9 mouse cellular contexts compared by ENCODE assay signal in the genomic region with DNA sequence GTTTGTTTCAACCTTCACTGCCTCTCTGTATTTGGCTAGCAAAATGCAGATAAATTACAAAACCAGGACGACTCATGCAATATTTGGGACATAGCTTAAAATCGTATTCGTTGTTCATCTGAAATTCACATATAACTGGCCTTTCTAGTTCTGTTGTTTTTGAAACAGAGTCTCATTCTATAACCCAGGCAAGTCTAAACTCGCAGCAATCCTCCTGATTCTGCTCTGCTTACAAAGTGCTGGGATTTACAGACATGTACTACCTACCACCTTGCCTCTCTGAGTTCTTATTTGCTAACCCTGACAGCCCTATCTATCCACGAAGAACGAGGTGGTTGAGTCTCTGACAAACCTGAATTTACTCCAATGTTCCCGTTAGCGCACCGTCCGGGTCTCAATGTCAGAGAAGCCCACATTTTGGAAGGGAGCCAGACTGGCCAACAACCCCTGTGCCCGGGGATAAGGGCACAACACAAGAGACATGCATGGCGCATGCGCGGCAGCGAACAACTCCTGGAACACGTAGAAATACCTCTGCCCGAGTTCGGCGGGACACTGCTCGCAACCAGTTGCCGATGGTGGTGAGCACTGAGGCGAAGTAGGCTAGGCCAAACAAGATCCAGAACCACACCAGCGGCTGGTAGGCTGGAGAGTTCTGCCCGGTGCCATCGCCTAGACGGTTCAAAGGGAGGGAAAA. TPM values are rescaled to one million over a fixed set of nuclear protein-coding genes. Genes with fewer than 3 reads are reported as not detected.
DNase-seq lines count a peak whose midpoint lies in the region; ATAC-seq and TF ChIP-seq lines count a peak whose summit lies in the region.
"Had no signal": no experiment of that assay in that cellular context is flagged by ENCODE, and none has a peak within 500 bp of the region (broad histone marks: within the 10 kb centered on the region; RNA-seq: fewer than 3 reads in every experiment).

No protein-coding gene starts in this region.

- H3K4me1 ChIP-seq in heart, embryonic 10.5 days = peaks cover 41% of the 10 kb centered on the region
- H3K4me1 ChIP-seq in embryonic facial prominence, embryonic 11.5 days (ENCODE audit: control insufficient read depth, insufficient read depth, low read length) = 0 out of 2 replicates have a peak, but pooled peaks cover 4% of the 10 kb centered on the region
- peaks cover 21% of the 10 kb centered on the region for H3K4me1 ChIP-seq in liver, postnatal 0 days (ENCODE audit: insufficient read depth)
- H3K4me1 ChIP-seq in testis, adult 2 months (ENCODE audit: control insufficient read depth, insufficient read depth, low read length) = peaks cover 45% of the 10 kb centered on the region

- no peak overlapping the region for H3K27ac ChIP-seq in heart, embryonic 10.5 days
- no peak overlapping the region for H3K27ac ChIP-seq in embryonic facial prominence, embryonic 11.5 days (replicated peaks; ENCODE audit: low read depth, low read length)
- no peak overlapping the region for H3K27ac ChIP-seq in liver, postnatal 0 days (ENCODE audit: low read depth)
- no peak overlapping the region for H3K27ac ChIP-seq in testis, adult 2 months (ENCODE audit: control insufficient read depth, insufficient read depth, low read depth, low read length)

- H3K36me3 ChIP-seq in heart, embryonic 10.5 days = no peaks in the 10 kb centered on the region
- no peaks in the 10 kb centered on the region for H3K36me3 ChIP-seq in embryonic facial prominence, embryonic 11.5 days (replicated peaks; ENCODE audit: control insufficient read depth, insufficient read depth, low read depth, low read length)
- H3K36me3 ChIP-seq in liver, postnatal 0 days (replicated peaks; ENCODE audit: insufficient read depth, low read length) = no peaks in the 10 kb centered on the region
- no peaks in the 10 kb centered on the region for H3K36me3 ChIP-seq in testis, adult 2 months (ENCODE audit: control insufficient read depth, insufficient read depth, low read length)

- H3K9ac ChIP-seq in embryonic facial prominence, embryonic 11.5 days (replicated peaks; ENCODE audit: low read length) = no peak overlapping the region; the same call in 1 of the 2 replicates
- H3K9ac ChIP-seq in liver, postnatal 0 days (replicated peaks) = no peak overlapping the region

- no peaks in the 10 kb centered on the region for H3K9me3 ChIP-seq in heart, embryonic 10.5 days
- peaks cover 3% of the 10 kb centered on the region; the same call in 1 of the 2 replicates for H3K9me3 ChIP-seq in embryonic facial prominence, embryonic 11.5 days (replicated peaks; ENCODE audit: control insufficient read depth, low read length)
- no peaks in the 10 kb centered on the region for H3K9me3 ChIP-seq in liver, postnatal 0 days (ENCODE audit: low read length)

- H3K4me3 ChIP-seq in heart, embryonic 10.5 days = peak overlapping the region; percentile 35
- peak overlapping the region; percentile 18 for H3K4me3 ChIP-seq in embryonic facial prominence, embryonic 11.5 days (ENCODE audit: low read depth, low read length)
- 0 out of 2 replicates have a peak overlapping the region, but pooled peaks have one; percentile 0 for H3K4me3 ChIP-seq in liver, postnatal 0 days (ENCODE audit: low read depth, low read length)
- peak overlapping the region; percentile 3 for H3K4me3 ChIP-seq in testis, adult 2 months (ENCODE audit: control insufficient read depth, low read depth, low read length)

- 15% methylated on average over 26 of the region's 26 CpGs for WGBS in heart, embryonic 10.5 days
- 11% methylated on average over 26 of the region's 26 CpGs for WGBS in embryonic facial prominence, embryonic 11.5 days
- 15% methylated on average over 26 of the region's 26 CpGs for WGBS in liver, postnatal 0 days (ENCODE audit: insufficient replicate concordance)

- no peak for TF ChIP-seq EP300 in liver, postnatal 0 days (IDR thresholded peaks at IDR 0.05; ENCODE audit: low read depth)

- no peak for TF ChIP-seq POLR2A in testis, adult 2 months (IDR thresholded peaks at IDR 0.05; ENCODE audit: control insufficient read depth, low read depth, low read length)

- no peak for ATAC-seq in embryonic facial prominence, embryonic 11.5 days (replicated peaks; ENCODE audit: insufficient number of reproducible peaks, low FRiP score, low TSS enrichment, low read depth)
- no peak for ATAC-seq in liver, postnatal 0 days

- peak overlapping the region; percentile 37 for H3K4me2 ChIP-seq in embryonic facial prominence, embryonic 11.5 days (ENCODE audit: low read depth, low read length)
- H3K4me2 ChIP-seq in liver, postnatal 0 days (ENCODE audit: low read depth, low read length) = peak overlapping the region; percentile 5; the same call in 1 of the 2 replicates

- peaks cover 90% of the 10 kb centered on the region for H3K27me3 ChIP-seq in heart, embryonic 10.5 days (ENCODE audit: insufficient read depth, poor library complexity, severe bottlenecking)
- H3K27me3 ChIP-seq in embryonic facial prominence, embryonic 11.5 days (ENCODE audit: control insufficient read depth, insufficient read depth, low read length) = peaks cover 68% of the 10 kb centered on the region
- H3K27me3 ChIP-seq in liver, postnatal 0 days (ENCODE audit: insufficient read depth, low read length) = peaks cover 59% of the 10 kb centered on the region
- no peaks in the 10 kb centered on the region for H3K27me3 ChIP-seq in testis, adult 2 months (ENCODE audit: control insufficient read depth, insufficient read depth, low read length)

- intact Hi-C loops in heart, postnatal 25 days (cut with DNase I) = no loop called here

- DNase-seq in heart, embryonic 10.5 days (ENCODE audit: low spot score) = no peak
- DNase-seq in heart, postnatal 25 days (ENCODE audit: low spot score) = no peak
- peak; percentile 61 for DNase-seq in embryonic facial prominence, embryonic 11.5 days (ENCODE audit: low spot score)
- peak; percentile 67 for DNase-seq in induced T-regulatory cell, adult 2 months (ENCODE audit: low read depth)
- no peak for DNase-seq in liver, postnatal 0 days
- no peak for DNase-seq in cerebellum, adult 11 months
- DNase-seq in cerebellum, postnatal 4 days (ENCODE audit: low spot score in 2 of 2) = no peak

- no peak for TF ChIP-seq CTCF in liver, postnatal 0 days (IDR thresholded peaks at IDR 0.05; ENCODE audit: low read depth)
- no peak for TF ChIP-seq CTCF in testis, adult 2 months (IDR thresholded peaks at IDR 0.05; ENCODE audit: control insufficient read depth, insufficient read depth, insufficient replicate concordance, low read depth, low read length)

RNA-seq across cellular contexts. Expression of a gene that starts 1.5 kb away (rescaled TPM):
- 2.3 and 2.4 TPM in 2 replicates for polyA plus RNA-seq in heart, embryonic 10.5 days (2016; fragmentation: Nextera tagmentation; extraction: Ambion mirVana)
- total RNA-seq in heart, postnatal 25 days (2021) = not detected
- 1.0 and 1.9 TPM in 2 replicates for polyA plus RNA-seq in embryonic facial prominence, embryonic 11.5 days (2014; fragmentation: Nextera tagmentation; extraction: Ambion mirVana)
- 0.81 TPM in 2 replicates for polyA plus RNA-seq in liver, postnatal 0 days (2015; fragmentation: Nextera tagmentation; extraction: Ambion mirVana)
- 1,294 and 1,426 TPM in 2 replicates for polyA plus RNA-seq in testis, adult 2 months (2012; rRNA removed)
- total RNA-seq: CH12.LX had no signal

RNA-seq across cellular contexts. Expression of a gene that starts 5.1 kb away (rescaled TPM):
- polyA plus RNA-seq in heart, embryonic 10.5 days (2016; fragmentation: Nextera tagmentation; extraction: Ambion mirVana) = 23.1 and 29.4 TPM in 2 replicates
- 100 to 1,000 TPM; 146 to 156 TPM for total RNA-seq in heart, postnatal 25 days (2021)
- polyA plus RNA-seq in embryonic facial prominence, embryonic 11.5 days (2014; fragmentation: Nextera tagmentation; extraction: Ambion mirVana) = 2.7 and 3.3 TPM in 2 replicates
- 7.7 and 8.2 TPM in 2 replicates for polyA plus RNA-seq in liver, postnatal 0 days (2015; fragmentation: Nextera tagmentation; extraction: Ambion mirVana)
- 13.3 and 16.6 TPM in 2 replicates for polyA plus RNA-seq in testis, adult 2 months (2012; rRNA removed)

RNA-seq across cellular contexts. Expression of a gene that starts 7.6 kb away (rescaled TPM):
- 0.25 and 0.32 TPM in 2 replicates for polyA plus RNA-seq in heart, embryonic 10.5 days (2016; fragmentation: Nextera tagmentation; extraction: Ambion mirVana)
- under 1 TPM; 0.20 to 0.36 TPM for total RNA-seq in heart, postnatal 25 days (2021)
- polyA plus RNA-seq in embryonic facial prominence, embryonic 11.5 days (2014; fragmentation: Nextera tagmentation; extraction: Ambion mirVana) = 0.26 and 0.32 TPM in 2 replicates
- polyA plus RNA-seq in liver, postnatal 0 days (2015; fragmentation: Nextera tagmentation; extraction: Ambion mirVana) = 0.06 and 0.09 TPM in 2 replicates
- 1.3 and 1.5 TPM in 2 replicates for polyA plus RNA-seq in testis, adult 2 months (2012; rRNA removed)

RNA-seq across cellular contexts. Expression of a gene that starts 15.0 kb away (rescaled TPM):
- 61.3 and 62.0 TPM in 2 replicates for polyA plus RNA-seq in heart, embryonic 10.5 days (2016; fragmentation: Nextera tagmentation; extraction: Ambion mirVana)
- total RNA-seq in heart, postnatal 25 days (2021) = 10 to 100 TPM; 24.4 to 27.3 TPM
- 57.4 and 60.7 TPM in 2 replicates for polyA plus RNA-seq in embryonic facial prominence, embryonic 11.5 days (2014; fragmentation: Nextera tagmentation; extraction: Ambion mirVana)
- polyA plus RNA-seq in liver, postnatal 0 days (2015; fragmentation: Nextera tagmentation; extraction: Ambion mirVana) = 29.9 and 30.6 TPM in 2 replicates
- polyA plus RNA-seq in testis, adult 2 months (2012; rRNA removed) = 78.8 and 91.6 TPM in 2 replicates

RNA-seq across cellular contexts. Expression of a gene that starts 15.6 kb away (rescaled TPM):
- 20.3 and 23.3 TPM in 2 replicates for polyA plus RNA-seq in heart, embryonic 10.5 days (2016; fragmentation: Nextera tagmentation; extraction: Ambion mirVana)
- total RNA-seq in heart, postnatal 25 days (2021) = 10 to 100 TPM; 35.0 to 38.8 TPM
- 18.1 and 21.9 TPM in 2 replicates for polyA plus RNA-seq in embryonic facial prominence, embryonic 11.5 days (2014; fragmentation: Nextera tagmentation; extraction: Ambion mirVana)
- polyA plus RNA-seq in liver, postnatal 0 days (2015; fragmentation: Nextera tagmentation; extraction: Ambion mirVana) = 8.9 and 10.2 TPM in 2 replicates
- polyA plus RNA-seq in testis, adult 2 months (2012; rRNA removed) = 205 and 212 TPM in 2 replicates

Comparison
In these comparisons a context has a peak if more than half of its experiments do, and no peak if none do; other contexts are left out.
1. DNase-seq: peak in embryonic facial prominence, embryonic 11.5 days (single experiment) and induced T-regulatory cell, adult 2 months (single experiment); none in heart, embryonic 10.5 days (single experiment), heart, postnatal 25 days (single experiment), liver, postnatal 0 days (single experiment), cerebellum, adult 11 months (single experiment) and cerebellum, postnatal 4 days (0 of 2).
2. RNA of a gene that starts 1.5 kb away (polyA plus RNA-seq): 1,294 to 1,426 TPM in testis, adult 2 months; 2.3 to 2.4 TPM in heart, embryonic 10.5 days, 1.0 to 1.9 TPM in embryonic facial prominence, embryonic 11.5 days and 0.81 TPM in liver, postnatal 0 days; every median in the first group is over 100 times any median in the second.
3. Peak in every context shown above with its lines, with median percentiles within 50 percentile points of each other: H3K4me3 ChIP-seq.